Mouse (Mus musculus) WW6 (cell line): ENCODE results near the gene Dgkh.

Experiments used
- DNase-seq: peaks from one replicate; pipeline ENCODE4 v3.0.0-alpha.2; 2013; ENCODE audit warnings: low read depth, low spot score

Dgkh gene

GRCm38 (mm10) chr14:78676457-78676856 is 56.1 kb downstream of the Dgkh start:
- no peak for DNase-seq

GRCm38 (mm10) chr14:78674606-78675005 is 58.0 kb downstream of the Dgkh start:
- no peak for DNase-seq

DNA sequence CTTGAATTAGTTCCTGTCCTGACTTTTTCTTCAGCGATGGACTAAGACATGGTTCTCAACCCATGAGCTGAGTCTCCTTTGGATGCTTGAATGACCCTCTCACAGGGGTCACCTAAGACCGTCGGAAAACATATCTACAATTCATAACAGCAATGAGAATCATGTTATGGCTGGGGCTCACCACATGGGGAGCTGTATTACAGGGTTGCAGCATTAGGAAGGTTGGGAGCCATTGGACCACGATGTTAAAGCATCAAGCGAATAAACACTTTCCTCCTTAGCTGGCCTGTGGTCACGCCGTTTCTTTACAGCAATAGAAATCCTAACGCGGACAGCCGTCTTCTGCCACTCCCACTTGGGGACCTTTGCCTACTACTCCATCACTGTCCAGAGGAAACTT is 62.6 kb downstream of the Dgkh start:
- DNase-seq: no peak

- peak; percentile 60 for DNase-seq
These were observed 64.3 kb downstream of the Dgkh start for GRCm38 (mm10) chr14:78668291-78668690.

- DNase-seq: no peak
These were observed 64.8 kb downstream of the Dgkh start for GRCm38 (mm10) chr14:78667763-78668162.

- DNase-seq: no peak
These were observed 69.9 kb downstream of the Dgkh start for GRCm38 (mm10) chr14:78662641-78663040.

- DNase-seq: no peak
These were observed 71.1 kb downstream of the Dgkh start for GRCm38 (mm10) chr14:78661462-78661861.

- no peak for DNase-seq
These were observed 73.9 kb downstream of the Dgkh start for GRCm38 (mm10) chr14:78658697-78659096.

DNA sequence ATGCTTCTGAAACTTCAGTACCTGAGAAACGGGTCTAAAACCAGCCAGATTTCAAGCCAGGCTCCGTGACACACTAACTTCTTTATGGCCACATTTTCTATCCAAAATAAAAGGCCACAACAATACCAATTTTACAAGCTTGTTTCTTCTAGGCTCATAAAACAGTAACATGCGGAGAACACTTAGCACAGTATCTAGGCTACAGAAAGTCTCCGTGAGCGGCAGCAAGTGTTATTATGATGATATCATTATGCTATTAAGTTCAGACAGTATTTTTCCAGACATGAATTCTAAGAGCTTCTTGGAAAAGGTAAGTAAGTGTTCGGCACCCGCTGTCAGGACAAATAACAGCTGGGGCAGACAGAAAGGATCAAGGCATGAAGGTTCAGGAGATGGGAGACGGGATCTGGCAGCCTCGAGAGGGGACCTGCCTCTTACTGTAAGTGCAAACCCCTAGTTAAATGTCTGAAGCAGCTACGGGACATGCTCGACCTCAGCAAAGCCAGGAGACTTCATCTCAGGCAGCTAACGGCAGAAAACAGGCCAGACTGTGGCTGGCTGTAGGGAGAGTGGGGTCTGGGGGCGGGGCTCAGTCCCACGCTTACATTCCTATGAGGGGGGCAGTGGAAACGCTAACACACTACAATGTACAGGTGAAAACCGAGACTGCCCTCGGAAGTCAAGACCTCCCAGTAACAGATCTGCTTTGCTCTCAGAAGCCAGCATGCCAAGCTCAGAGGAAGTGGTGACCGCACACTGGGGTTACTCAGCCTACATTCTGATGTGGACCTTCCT is 75.5 kb downstream of the Dgkh start:
- no peak for DNase-seq

- DNase-seq: no peak
These were observed 77.5 kb downstream of the Dgkh start for GRCm38 (mm10) chr14:78654939-78655556.

DNA sequence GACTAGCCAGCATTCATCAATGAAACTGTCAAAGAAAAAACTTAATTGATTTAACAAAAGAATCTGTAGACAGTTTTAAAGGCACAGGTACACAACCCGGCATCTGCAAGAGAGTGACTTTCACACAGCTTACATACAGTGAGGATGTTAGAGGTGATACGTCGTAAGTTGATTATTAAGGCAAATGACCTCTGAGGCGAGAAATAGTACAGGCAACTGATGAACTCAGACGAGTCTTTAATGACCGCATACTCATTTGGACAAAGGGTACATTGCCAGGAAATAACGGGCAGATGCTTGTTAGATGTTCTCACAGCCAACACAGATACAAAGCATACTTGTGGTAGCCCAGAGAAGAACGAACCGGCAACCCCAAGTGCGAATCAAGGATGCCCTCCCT is 78.4 kb downstream of the Dgkh start:
- no peak for DNase-seq

- no peak for DNase-seq
These were observed 79.2 kb downstream of the Dgkh start for GRCm38 (mm10) chr14:78653333-78653732.

- no peak for DNase-seq
These were observed 80.9 kb downstream of the Dgkh start for GRCm38 (mm10) chr14:78651696-78652095.

GRCm38 (mm10) chr14:78650379-78651095 is 82.0 kb downstream of the Dgkh start:
- no peak for DNase-seq

- DNase-seq: no peak
These were observed 82.9 kb downstream of the Dgkh start for GRCm38 (mm10) chr14:78649525-78650274.

GRCm38 (mm10) chr14:78645622-78646021 is 87.0 kb downstream of the Dgkh start:
- no peak for DNase-seq

GRCm38 (mm10) chr14:78641314-78641713 is 91.3 kb downstream of the Dgkh start:
- no peak for DNase-seq

DNA sequence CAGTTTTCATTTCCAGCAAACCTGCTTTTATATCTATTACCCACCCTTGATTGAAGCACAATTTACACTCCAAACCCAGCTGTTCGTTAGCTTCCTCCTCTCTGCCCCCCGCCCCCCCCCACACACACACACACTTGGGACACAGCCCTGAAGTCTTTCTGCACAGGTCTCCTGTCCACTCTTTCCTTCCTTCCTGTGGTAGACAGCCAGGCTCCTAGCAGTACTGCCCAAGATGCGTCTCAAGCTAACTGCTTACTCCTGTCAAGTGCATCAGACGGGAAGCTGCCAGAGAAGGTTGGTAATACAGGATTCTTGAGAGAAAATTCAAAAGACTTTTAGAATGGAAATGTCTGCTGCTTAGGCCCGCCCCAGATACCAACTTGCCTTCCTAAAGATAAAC is 92.9 kb downstream of the Dgkh start:
- DNase-seq: no peak

DNA sequence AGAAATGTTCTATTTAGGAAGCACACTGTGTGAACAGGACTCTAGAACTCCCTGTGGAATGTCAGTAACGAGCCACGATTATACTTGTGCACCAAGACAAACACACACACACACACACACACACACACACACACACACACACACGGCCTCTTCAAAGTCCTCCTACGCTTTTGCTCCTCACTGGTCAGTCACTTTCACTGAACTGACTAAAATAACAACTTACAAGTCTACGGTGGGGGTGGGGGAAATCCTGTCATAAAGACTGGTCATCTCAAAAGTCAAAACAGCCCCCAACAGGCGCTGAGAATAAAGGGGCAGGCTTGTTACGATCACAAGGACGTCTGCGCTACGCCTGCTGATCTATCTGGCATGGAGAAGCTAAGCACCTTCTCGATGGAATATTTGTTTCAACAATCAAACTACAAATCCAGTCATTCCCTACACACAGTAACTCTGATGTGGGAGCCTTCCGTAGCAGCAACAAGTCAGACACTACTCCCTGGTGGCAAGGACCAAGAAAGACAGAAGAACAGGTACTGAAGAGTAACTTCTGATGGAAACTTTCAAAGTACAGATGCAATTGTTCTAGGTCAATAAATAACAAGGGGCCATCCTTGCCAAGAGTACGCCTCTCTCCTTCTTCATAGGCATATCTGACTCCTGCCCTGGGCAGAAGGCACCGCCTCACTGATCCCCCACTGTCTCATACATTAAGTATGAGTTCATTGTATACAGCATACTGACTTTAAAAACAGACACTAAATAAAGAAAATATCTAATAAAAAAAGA is 96.8 kb downstream of the Dgkh start:
- DNase-seq: no peak

DNA sequence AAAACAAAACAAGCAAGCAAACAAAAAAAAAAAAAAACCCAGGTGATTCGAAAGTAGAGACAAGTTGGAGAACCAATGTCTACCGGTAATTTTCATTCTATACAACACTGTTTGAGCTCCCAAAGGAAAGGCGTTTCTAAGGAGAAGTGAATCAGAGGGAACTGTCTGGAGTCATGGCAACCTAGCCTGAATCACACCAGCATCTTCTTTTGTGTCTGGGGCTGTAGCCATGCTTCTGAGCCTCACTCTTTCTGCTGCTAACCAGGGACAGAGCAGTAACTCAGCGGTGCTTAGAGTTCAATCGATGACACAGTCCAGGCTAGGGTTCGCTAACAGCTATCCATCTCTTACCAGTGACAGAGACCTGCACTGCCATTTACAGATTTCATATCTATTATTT is 99.8 kb downstream of the Dgkh start:
- DNase-seq: no peak
